Mouse (Mus musculus): ENCODE data around the gene Coro2a.

DNA sequence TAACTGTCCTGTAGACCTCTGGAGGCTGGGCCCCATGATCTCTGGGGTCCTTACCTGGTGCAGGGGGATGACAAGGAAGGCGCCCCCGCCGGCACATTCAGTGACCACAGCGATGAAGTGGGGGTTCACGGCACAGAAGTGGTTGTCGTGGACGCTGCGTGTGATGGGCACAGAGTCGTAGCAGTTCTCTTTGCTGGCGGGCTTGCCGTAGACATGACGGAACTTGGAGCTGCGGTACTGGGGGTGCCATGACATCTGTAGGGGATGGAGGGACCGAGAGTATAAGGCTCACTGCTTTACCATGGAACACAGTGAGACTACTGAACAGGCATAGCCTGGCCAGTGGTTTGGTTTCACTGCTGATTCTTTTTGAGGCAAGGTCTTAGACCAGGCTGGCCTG is 39.2 kb downstream of the Coro2a start:
- TF ChIP-seq CTCF (conservative IDR thresholded peaks at IDR 0.05; ENCODE audit: low read length) (no peak), NANOG (IDR thresholded peaks at IDR 0.05; ENCODE audit: borderline replicate concordance, low read length) (no peak)

Measured in E14TG2a.4 (cell line).